Mouse (Mus musculus) heart, embryonic 12.5 days (tissue): ENCODE results near the gene Tmem159. TPM values are rescaled to one million over a fixed set of nuclear protein-coding genes. Genes with fewer than 3 reads are reported as not detected.

Experiments used
- ATAC-seq: fragments of 200-750 bp; cut with Nextera tagmentation; 2 replicates; pipeline ENCODE4 v1.8.0; 2017; ENCODE audit warnings: moderate TSS enrichment, moderate library complexity; ENCODE audit not compliant: insufficient number of reproducible peaks, low FRiP score
- H3K27ac ChIP-seq: fragments of 300-500 bp; sonication (generic); 2 replicates; pipeline ENCODE4 v1.5.1; 2016; ENCODE audit warnings: mild to moderate bottlenecking, moderate library complexity; ENCODE audit not compliant: poor library complexity, severe bottlenecking
- H3K27me3 ChIP-seq: fragments of 300-500 bp; sonication (generic); replicated peaks from 2 replicates; pipeline ENCODE4 v1.6.1; 2016; ENCODE audit warnings: mild to moderate bottlenecking, moderate library complexity
- H3K36me3 ChIP-seq: fragments of 300-500 bp; sonication (generic); 2 replicates; pipeline ENCODE4 v1.6.1; 2016; ENCODE audit warnings: mild to moderate bottlenecking, moderate library complexity
- H3K4me1 ChIP-seq: fragments of 300-500 bp; sonication (generic); replicated peaks from 2 replicates; pipeline ENCODE4 v1.6.1; 2016; ENCODE audit warnings: mild to moderate bottlenecking
- H3K4me2 ChIP-seq: fragments of 300-500 bp; sonication (generic); 2 replicates; pipeline ENCODE4 v1.6.1; 2016; ENCODE audit warnings: mild to moderate bottlenecking, moderate library complexity
- H3K4me3 ChIP-seq: fragments of 300-500 bp; sonication (generic); 2 replicates; pipeline ENCODE4 v1.5.1; 2016; ENCODE audit warnings: mild to moderate bottlenecking
- H3K9ac ChIP-seq: fragments of 300-500 bp; sonication (generic); 2 replicates; pipeline ENCODE4 v1.6.1; 2016; ENCODE audit warnings: mild to moderate bottlenecking, moderate library complexity
- H3K9me3 ChIP-seq: fragments of 300-500 bp; sonication (generic); replicated peaks from 2 replicates; pipeline ENCODE4 v1.6.1; 2016; ENCODE audit warnings: mild to moderate bottlenecking, moderate library complexity
- WGBS: fragments of 180-500 bp; shearing (Covaris S2); methylation state at CpG from one replicate; pipeline ENCODE4 v1.1.7; 2016; 5-methylcytosine and 5-hydroxymethylcytosine counted together
- polyA plus RNA-seq: library from polyadenylated mRNA; unstranded; fragments of >200 nt; fragmentation: Nextera tagmentation; extraction: Ambion mirVana; gene quantifications from 2 replicates; pipeline ENCODE4 v1.2.1, GENCODE M21; 2016

Gene Tmem159
- 22.3 and 22.6 TPM in 2 replicates for polyA plus RNA-seq

- Histone ChIP-seq H3K36me3 (0 out of 2 replicates have a peak, but pooled peaks cover 3% of the 10 kb centered on the region), H3K27ac (peak within 1 kb of the TSS; percentile 15; the same call in 1 of the 2 replicates), H3K9ac (peak within 1 kb of the TSS; percentile 75), H3K9me3 (no peaks in the 10 kb centered on the region), H3K27me3 (no peaks in the 10 kb centered on the region), H3K4me2 (peak within 1 kb of the TSS; percentile 79), H3K4me1 (peaks cover 16% of the 10 kb centered on the region), H3K4me3 (peak within 1 kb of the TSS; percentile 63)
- WGBS: under 1% methylated on average over 41 of the region's 42 CpGs
- peak; percentile 95 for ATAC-seq
Observed at GRCm38 (mm10) chr7:120102164-120102972, at the start of gene Tmem159. Gene Tmem159 (plus strand): TSS chr7:120102353.

GRCm38 (mm10) chr7:120054016-120054415 lies 48.1 kb upstream of the Tmem159 start:
- peak; percentile 53; the same call in 1 of the 2 replicates for ATAC-seq
- H3K27ac ChIP-seq: peak overlapping the region; percentile 47; the same call in 1 of the 2 replicates
- H3K27me3 ChIP-seq: no peaks in the 10 kb centered on the region
- no peaks in the 10 kb centered on the region for H3K36me3 ChIP-seq
- no peak overlapping the region for H3K9ac ChIP-seq
- H3K4me2 ChIP-seq: no peak overlapping the region
- 10% methylated on average over 2 of the region's 2 CpGs for WGBS
- H3K9me3 ChIP-seq: no peaks in the 10 kb centered on the region
- H3K4me3 ChIP-seq: no peak overlapping the region
- peaks cover 19% of the 10 kb centered on the region for H3K4me1 ChIP-seq

- 70% methylated on average over 3 of the region's 3 CpGs for WGBS
Observed at GRCm38 (mm10) chr7:120055479-120055878, 46.7 kb upstream of the Tmem159 start.

GRCm38 (mm10) chr7:120064045-120064444 lies 38.1 kb upstream of the Tmem159 start:
- Histone ChIP-seq H3K36me3 (no peaks in the 10 kb centered on the region), H3K9ac (no peak overlapping the region), H3K27me3 (no peaks in the 10 kb centered on the region), H3K9me3 (no peaks in the 10 kb centered on the region), H3K4me1 (0 out of 2 replicates have a peak, but pooled peaks cover 1% of the 10 kb centered on the region), H3K4me3 (no peak overlapping the region), H3K27ac (no peak overlapping the region), H3K4me2 (no peak overlapping the region)
- 79% methylated on average over 1 of the region's 1 CpGs for WGBS
- ATAC-seq: no peak

More at GRCm38 (mm10) chr7:120055479-120055878, 46.7 kb upstream of the Tmem159 start:
- Histone ChIP-seq H3K27ac (no peak overlapping the region), H3K36me3 (no peaks in the 10 kb centered on the region), H3K9me3 (no peaks in the 10 kb centered on the region), H3K4me3 (no peak overlapping the region), H3K27me3 (no peaks in the 10 kb centered on the region), H3K4me2 (no peak overlapping the region), H3K4me1 (peaks cover 19% of the 10 kb centered on the region), H3K9ac (no peak overlapping the region)
- no peak for ATAC-seq

- H3K27me3 ChIP-seq: no peaks in the 10 kb centered on the region
- H3K4me1 ChIP-seq: 0 out of 2 replicates have a peak, but pooled peaks cover 4% of the 10 kb centered on the region
- H3K4me3 ChIP-seq: no peak overlapping the region
- no peak overlapping the region for H3K4me2 ChIP-seq
- WGBS: 71% methylated on average over 3 of the region's 3 CpGs
- no peak overlapping the region for H3K9ac ChIP-seq
- no peaks in the 10 kb centered on the region for H3K9me3 ChIP-seq
- H3K36me3 ChIP-seq: no peaks in the 10 kb centered on the region
- ATAC-seq: no peak
- H3K27ac ChIP-seq: no peak overlapping the region
Observed at GRCm38 (mm10) chr7:120068114-120068513, 34.0 kb upstream of the Tmem159 start.

- ATAC-seq: no peak
- Histone ChIP-seq H3K4me1 (0 out of 2 replicates have a peak, but pooled peaks cover 4% of the 10 kb centered on the region), H3K4me3 (no peak overlapping the region), H3K27ac (no peak overlapping the region), H3K36me3 (no peaks in the 10 kb centered on the region), H3K4me2 (no peak overlapping the region), H3K9ac (no peak overlapping the region), H3K27me3 (no peaks in the 10 kb centered on the region), H3K9me3 (no peaks in the 10 kb centered on the region)
- WGBS: 20% methylated on average over 3 of the region's 3 CpGs
Observed at GRCm38 (mm10) chr7:120069164-120069563, 33.0 kb upstream of the Tmem159 start.

- no peak for ATAC-seq
- Histone ChIP-seq H3K9me3 (no peaks in the 10 kb centered on the region), H3K9ac (no peak overlapping the region), H3K36me3 (no peaks in the 10 kb centered on the region), H3K4me1 (no peaks in the 10 kb centered on the region), H3K27ac (no peak overlapping the region), H3K4me2 (no peak overlapping the region), H3K27me3 (no peaks in the 10 kb centered on the region), H3K4me3 (no peak overlapping the region)
- WGBS: 64% methylated on average over 3 of the region's 3 CpGs
Observed at GRCm38 (mm10) chr7:120080177-120080576, 22.0 kb upstream of the Tmem159 start.

GRCm38 (mm10) chr7:120093033-120093432 lies 9.1 kb upstream of the Tmem159 start:
- Histone ChIP-seq H3K9me3 (no peaks in the 10 kb centered on the region), H3K4me2 (no peak overlapping the region), H3K27ac (no peak overlapping the region), H3K4me3 (no peak overlapping the region), H3K4me1 (peaks cover 3% of the 10 kb centered on the region; the same call in 1 of the 2 replicates), H3K9ac (no peak overlapping the region), H3K27me3 (no peaks in the 10 kb centered on the region), H3K36me3 (no peaks in the 10 kb centered on the region)
- ATAC-seq: no peak
- 42% methylated on average over 5 of the region's 5 CpGs for WGBS

DNA sequence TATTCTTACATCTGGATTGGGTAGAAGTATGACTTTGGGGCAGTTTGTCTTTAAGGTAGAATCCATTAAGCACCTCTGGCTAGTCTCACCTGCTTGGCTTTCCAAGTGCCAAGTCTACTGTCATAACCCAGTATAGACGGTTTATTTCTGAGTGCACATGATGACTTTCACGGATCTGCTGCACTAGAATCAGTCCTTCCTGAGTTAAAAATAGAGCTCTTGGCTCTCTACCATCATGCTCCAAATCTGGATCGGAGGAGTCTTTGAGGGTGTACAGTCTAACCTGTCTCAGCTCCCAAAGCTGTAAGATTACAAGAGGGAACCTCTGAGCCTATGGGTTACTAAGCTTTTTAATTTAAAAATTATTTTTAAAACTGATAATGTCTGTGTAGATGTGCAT lies 7.9 kb upstream of the Tmem159 start:
- H3K4me3 ChIP-seq: no peak overlapping the region

GRCm38 (mm10) chr7:120095180-120095579 lies 7.0 kb upstream of the Tmem159 start, which contains the start of gene Dnah3:
Gene Dnah3 (minus strand): TSS chr7:120095280.
- Histone ChIP-seq H3K9ac (no peak within 1 kb of the TSS), H3K36me3 (no peaks in the 10 kb centered on the region), H3K9me3 (no peaks in the 10 kb centered on the region), H3K27ac (no peak within 1 kb of the TSS), H3K4me2 (no peak within 1 kb of the TSS), H3K4me1 (peaks cover 3% of the 10 kb centered on the region; the same call in 1 of the 2 replicates), H3K27me3 (no peaks in the 10 kb centered on the region), H3K4me3 (no peak within 1 kb of the TSS)
- ATAC-seq: no peak
- 74% methylated on average over 6 of the region's 6 CpGs for WGBS

More for the DNA sequence above, 7.9 kb upstream of the Tmem159 start:
- Histone ChIP-seq H3K27ac (no peak overlapping the region), H3K27me3 (no peaks in the 10 kb centered on the region), H3K9me3 (no peaks in the 10 kb centered on the region), H3K4me2 (no peak overlapping the region), H3K9ac (no peak overlapping the region), H3K36me3 (no peaks in the 10 kb centered on the region), H3K4me1 (peaks cover 3% of the 10 kb centered on the region; the same call in 1 of the 2 replicates)
- ATAC-seq: no peak
- 43% methylated on average over 3 of the region's 3 CpGs for WGBS

GRCm38 (mm10) chr7:120097845-120098244 lies 4.3 kb upstream of the Tmem159 start:
- no peak; the same call in 1 of the 2 replicates for ATAC-seq
- Histone ChIP-seq H3K27ac (no peak overlapping the region), H3K9ac (no peak overlapping the region), H3K4me2 (no peak overlapping the region), H3K9me3 (no peaks in the 10 kb centered on the region), H3K36me3 (no peaks in the 10 kb centered on the region), H3K27me3 (no peaks in the 10 kb centered on the region), H3K4me1 (peaks cover 6% of the 10 kb centered on the region; the same call in 1 of the 2 replicates), H3K4me3 (no peak overlapping the region)
- 6% methylated on average over 7 of the region's 7 CpGs for WGBS
